Mouse (Mus musculus): ENCODE results near the gene Ankrd34b. TPM values are rescaled to one million over a fixed set of nuclear protein-coding genes. Genes with fewer than 3 reads are reported as not detected.

The Ankrd34b gene
- polyA plus RNA-seq, 1 experiment from 2014 or later = 3.6 TPM

DNA sequence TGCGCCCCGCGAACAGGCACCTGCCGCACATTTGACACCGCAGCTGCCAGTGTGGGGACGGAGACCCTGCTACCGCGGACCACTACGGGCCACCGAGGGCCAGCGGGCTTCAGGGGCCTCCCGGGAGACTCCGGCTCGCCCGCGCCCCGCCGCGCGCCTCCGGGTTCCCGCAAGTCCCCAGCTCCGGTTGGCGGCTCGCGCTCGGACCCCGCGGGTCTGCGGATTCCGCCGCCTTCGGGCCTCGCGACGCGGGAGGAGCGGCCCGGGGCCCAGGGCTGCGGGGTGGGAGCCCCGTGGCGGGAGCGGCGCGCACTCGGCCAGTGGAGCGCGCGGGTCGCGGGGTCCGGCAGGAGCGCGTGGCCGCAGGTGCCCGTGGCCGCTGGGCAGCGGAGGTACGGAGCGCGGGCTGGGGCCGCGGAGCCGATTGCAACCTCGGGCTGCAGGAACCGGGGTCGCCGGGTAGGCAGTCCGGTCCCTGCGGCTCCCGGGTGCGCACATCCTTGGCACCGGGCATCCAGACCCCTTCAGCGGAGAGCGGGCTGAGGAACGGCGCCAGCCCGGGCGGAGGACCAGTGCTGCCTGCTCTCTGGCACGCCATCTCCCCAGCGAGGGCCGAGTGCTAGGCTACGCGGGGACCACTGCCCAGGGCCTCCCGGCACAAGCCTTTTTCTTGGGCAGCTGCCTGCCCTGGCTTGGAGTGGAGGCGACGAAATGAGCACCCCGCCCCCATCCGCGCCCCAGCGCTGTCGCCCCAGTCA lies 777 bp downstream of the Ankrd34b start:
- peaks cover 8% of the 10 kb centered on the region for H3K27me3 ChIP-seq (ENCODE audit: control insufficient read depth, insufficient read depth, low read depth, low read length)
- ATAC-seq = peak; percentile 84

DNA sequence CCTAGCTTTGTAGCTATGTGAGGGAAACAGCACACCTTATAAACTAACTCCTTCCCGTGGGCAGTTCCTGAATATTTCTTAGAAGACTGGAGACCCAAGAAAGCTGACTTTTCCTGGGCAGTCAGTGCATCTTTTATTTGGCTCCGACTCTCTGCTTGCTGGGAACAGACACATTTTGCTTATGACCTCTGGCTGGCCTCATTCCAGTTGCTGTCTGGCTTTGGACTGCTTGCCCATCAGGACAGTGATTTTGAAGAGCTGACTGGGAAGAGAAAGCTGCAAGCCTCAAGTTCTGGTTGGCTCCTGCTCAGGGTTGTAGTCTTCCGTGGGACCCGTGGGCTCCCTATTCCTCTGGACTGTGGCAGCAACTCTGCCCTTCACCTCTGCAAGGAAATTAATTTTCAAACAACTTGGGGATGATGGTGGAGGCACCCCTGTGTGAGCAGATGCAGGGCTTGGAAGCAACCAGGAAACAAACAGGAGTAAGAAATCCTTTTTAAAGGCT lies 1.7 kb downstream of the Ankrd34b start:
- no peaks in the 10 kb centered on the region for H3K36me3 ChIP-seq (ENCODE audit: control insufficient read depth, insufficient read depth, low read length)
- H3K4me2 ChIP-seq (ENCODE audit: low read length) = peak overlapping the region; percentile 95
- WGBS = 45% methylated on average over 4 of the region's 4 CpGs
- peaks cover 4% of the 10 kb centered on the region for H3K4me1 ChIP-seq (ENCODE audit: control insufficient read depth, insufficient read depth, low read length)
- peak overlapping the region; percentile 78 for H3K4me3 ChIP-seq (ENCODE audit: low read depth, low read length)
- no peak for ATAC-seq
- H3K27ac ChIP-seq (ENCODE audit: low read length) = no peak overlapping the region
- peak overlapping the region; percentile 80; the same call in 1 of the 2 replicates for H3K9ac ChIP-seq (ENCODE audit: low read depth, low read length)
- H3K27me3 ChIP-seq (ENCODE audit: control insufficient read depth, insufficient read depth, low read depth, low read length) = peaks cover 8% of the 10 kb centered on the region
- no peaks in the 10 kb centered on the region for H3K9me3 ChIP-seq (replicated peaks; ENCODE audit: control insufficient read depth, low read length, poor library complexity, severe bottlenecking)

More for the DNA sequence above, 777 bp downstream of the Ankrd34b start:
- Histone ChIP-seq H3K36me3 (ENCODE audit: control insufficient read depth, insufficient read depth, low read length) (no peaks in the 10 kb centered on the region), H3K27ac (ENCODE audit: low read length) (0 out of 2 replicates have a peak overlapping the region, but pooled peaks have one; percentile 8), H3K4me2 (ENCODE audit: low read length) (peak overlapping the region; percentile 95), H3K9ac (ENCODE audit: low read depth, low read length) (peak overlapping the region; percentile 80), H3K4me1 (ENCODE audit: control insufficient read depth, insufficient read depth, low read length) (peaks cover 4% of the 10 kb centered on the region), H3K9me3 (replicated peaks; ENCODE audit: control insufficient read depth, low read length, poor library complexity, severe bottlenecking) (no peaks in the 10 kb centered on the region), H3K4me3 (ENCODE audit: low read depth, low read length) (peak overlapping the region; percentile 78)
- under 1% methylated on average over 84 of the region's 92 CpGs for WGBS

DNA sequence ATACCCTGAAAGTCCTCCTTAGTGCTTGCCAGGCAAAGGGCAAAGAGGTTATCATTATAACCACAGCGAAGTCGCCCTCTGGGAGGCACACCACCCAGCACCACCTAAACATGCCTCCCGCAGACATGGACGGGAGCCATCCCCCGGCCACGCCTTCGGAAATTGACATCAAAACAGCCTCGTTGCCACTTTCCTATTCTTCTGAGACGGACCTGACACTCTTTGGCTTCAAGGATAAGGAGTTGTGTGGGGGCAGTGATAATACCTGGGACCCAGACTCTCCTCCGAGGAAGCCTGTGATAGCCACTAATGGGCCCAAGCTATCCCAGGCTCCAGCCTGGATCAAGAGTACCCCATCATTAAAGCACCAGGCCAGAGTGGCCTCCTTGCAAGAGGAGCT lies 13.0 kb downstream of the Ankrd34b start:
- Histone ChIP-seq H3K9me3 (replicated peaks; ENCODE audit: control insufficient read depth, low read length, poor library complexity, severe bottlenecking) (no peaks in the 10 kb centered on the region), H3K9ac (ENCODE audit: low read depth, low read length) (no peak overlapping the region), H3K27me3 (ENCODE audit: control insufficient read depth, insufficient read depth, low read depth, low read length) (no peaks in the 10 kb centered on the region), H3K36me3 (ENCODE audit: control insufficient read depth, insufficient read depth, low read length) (peaks cover 12% of the 10 kb centered on the region), H3K27ac (ENCODE audit: low read length) (no peak overlapping the region), H3K4me3 (ENCODE audit: low read depth, low read length) (no peak overlapping the region), H3K4me2 (ENCODE audit: low read length) (no peak overlapping the region), H3K4me1 (ENCODE audit: control insufficient read depth, insufficient read depth, low read length) (no peaks in the 10 kb centered on the region)
- no peak for ATAC-seq
- WGBS = 98% methylated on average over 10 of the region's 10 CpGs

DNA sequence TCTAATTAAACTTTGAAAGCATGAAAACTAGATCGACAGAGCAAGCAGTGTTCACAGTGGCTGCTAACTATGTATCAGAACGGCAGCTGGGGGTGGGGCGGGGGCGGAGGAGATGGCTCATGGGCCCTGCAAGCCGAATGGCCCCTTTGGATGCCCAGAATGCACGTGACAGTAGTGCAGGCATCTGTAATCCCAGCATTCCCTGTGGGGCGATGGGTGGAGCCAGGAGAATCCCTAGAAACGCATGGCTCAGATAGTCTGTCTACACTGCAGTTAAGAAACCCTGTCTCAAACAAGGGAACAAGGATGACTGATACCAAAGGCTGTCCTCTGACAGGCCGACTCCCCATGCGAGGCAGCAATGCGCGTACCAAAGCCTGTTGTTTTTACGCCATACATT lies 14.6 kb downstream of the Ankrd34b start:
- WGBS = 79% methylated on average over 13 of the region's 13 CpGs
- Histone ChIP-seq H3K4me3 (ENCODE audit: low read depth, low read length) (no peak overlapping the region), H3K9ac (ENCODE audit: low read depth, low read length) (no peak overlapping the region), H3K4me2 (ENCODE audit: low read length) (no peak overlapping the region), H3K4me1 (ENCODE audit: control insufficient read depth, insufficient read depth, low read length) (no peaks in the 10 kb centered on the region), H3K27ac (ENCODE audit: low read length) (no peak overlapping the region), H3K27me3 (ENCODE audit: control insufficient read depth, insufficient read depth, low read depth, low read length) (no peaks in the 10 kb centered on the region), H3K36me3 (ENCODE audit: control insufficient read depth, insufficient read depth, low read length) (peaks cover 12% of the 10 kb centered on the region), H3K9me3 (replicated peaks; ENCODE audit: control insufficient read depth, low read length, poor library complexity, severe bottlenecking) (no peaks in the 10 kb centered on the region)
- ATAC-seq = no peak

DNA sequence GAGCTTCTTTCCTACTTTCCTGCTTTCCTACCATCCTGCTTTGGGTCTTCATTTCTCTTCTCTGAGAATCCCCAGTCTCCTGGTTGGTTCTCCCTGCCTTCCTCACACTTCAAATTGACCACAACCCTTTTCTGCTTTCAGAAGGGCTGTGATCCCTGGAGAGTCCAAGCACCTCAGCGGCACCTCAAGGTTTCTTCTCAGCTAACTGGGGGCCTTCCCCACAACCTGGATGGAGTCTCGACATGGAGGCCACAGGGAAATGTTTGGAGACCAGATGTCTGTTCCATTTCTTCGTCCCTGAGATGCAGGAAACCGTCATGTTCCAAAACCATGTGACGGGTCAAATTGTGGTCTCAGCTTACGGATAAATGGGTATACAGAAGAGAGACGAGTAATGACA lies 21.2 kb downstream of the Ankrd34b start:
- Histone ChIP-seq H3K4me3 (ENCODE audit: low read depth, low read length) (no peak overlapping the region), H3K9ac (ENCODE audit: low read depth, low read length) (no peak overlapping the region), H3K27me3 (ENCODE audit: control insufficient read depth, insufficient read depth, low read depth, low read length) (no peaks in the 10 kb centered on the region), H3K27ac (ENCODE audit: low read length) (no peak overlapping the region), H3K9me3 (replicated peaks; ENCODE audit: control insufficient read depth, low read length, poor library complexity, severe bottlenecking) (no peaks in the 10 kb centered on the region), H3K4me2 (ENCODE audit: low read length) (no peak overlapping the region), H3K4me1 (ENCODE audit: control insufficient read depth, insufficient read depth, low read length) (no peaks in the 10 kb centered on the region), H3K36me3 (ENCODE audit: control insufficient read depth, insufficient read depth, low read length) (no peaks in the 10 kb centered on the region)
- ATAC-seq = no peak
- 94% methylated on average over 7 of the region's 7 CpGs for WGBS

DNA sequence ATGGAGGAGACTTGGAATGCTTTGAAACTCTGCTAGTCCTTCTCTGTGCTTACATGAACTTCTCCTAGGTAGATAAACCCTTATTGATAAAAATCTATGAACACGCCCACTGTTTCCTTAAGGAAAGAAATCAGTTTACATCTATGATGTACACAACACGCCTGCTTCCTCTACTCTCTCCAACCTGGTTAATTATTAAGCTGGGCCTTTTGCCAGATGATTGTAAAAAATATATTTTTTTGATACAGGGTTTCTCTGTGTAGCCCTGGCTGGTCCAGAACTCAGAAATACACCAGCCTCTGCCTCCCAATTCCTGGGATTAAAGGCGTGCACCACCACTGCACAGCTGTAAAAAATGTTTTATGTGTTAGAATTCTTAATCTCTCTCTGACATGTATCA lies 39.0 kb downstream of the Ankrd34b start:
- H3K27ac ChIP-seq (ENCODE audit: low read length) = no peak overlapping the region
- H3K27me3 ChIP-seq (ENCODE audit: control insufficient read depth, insufficient read depth, low read depth, low read length) = no peaks in the 10 kb centered on the region
- no peaks in the 10 kb centered on the region for H3K4me1 ChIP-seq (ENCODE audit: control insufficient read depth, insufficient read depth, low read length)
- H3K4me3 ChIP-seq (ENCODE audit: low read depth, low read length) = no peak overlapping the region
- H3K9me3 ChIP-seq (replicated peaks; ENCODE audit: control insufficient read depth, low read length, poor library complexity, severe bottlenecking) = no peaks in the 10 kb centered on the region
- no peak overlapping the region for H3K4me2 ChIP-seq (ENCODE audit: low read length)
- peaks cover 12% of the 10 kb centered on the region for H3K36me3 ChIP-seq (ENCODE audit: control insufficient read depth, insufficient read depth, low read length)
- H3K9ac ChIP-seq (ENCODE audit: low read depth, low read length) = no peak overlapping the region
- ATAC-seq = no peak
- WGBS = 87% methylated on average over 3 of the region's 3 CpGs

DNA sequence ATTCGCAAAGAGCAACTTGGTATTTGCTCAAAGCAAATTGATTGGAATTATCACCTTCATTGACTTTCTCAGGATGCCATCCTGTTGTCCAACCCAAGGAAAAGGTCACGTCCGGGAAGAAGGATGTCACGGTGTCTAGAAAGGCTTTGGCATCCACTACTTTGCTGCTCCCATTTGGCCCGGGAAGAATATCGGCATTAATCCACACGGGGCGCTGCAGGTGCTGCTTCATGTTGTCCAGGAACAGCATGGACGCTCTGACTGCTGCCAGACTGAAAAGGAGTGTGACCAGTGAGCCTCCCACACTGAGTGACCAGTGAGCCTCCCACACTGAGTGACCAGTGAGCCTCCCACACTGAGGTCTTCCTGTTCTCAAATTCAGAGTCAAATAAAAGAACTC lies 42.2 kb downstream of the Ankrd34b start:
- peaks cover 12% of the 10 kb centered on the region for H3K36me3 ChIP-seq (ENCODE audit: control insufficient read depth, insufficient read depth, low read length)
- no peak overlapping the region for H3K4me2 ChIP-seq (ENCODE audit: low read length)
- H3K27ac ChIP-seq (ENCODE audit: low read length) = no peak overlapping the region
- H3K9ac ChIP-seq (ENCODE audit: low read depth, low read length) = no peak overlapping the region
- WGBS = 75% methylated on average over 9 of the region's 9 CpGs
- H3K27me3 ChIP-seq (ENCODE audit: control insufficient read depth, insufficient read depth, low read depth, low read length) = no peaks in the 10 kb centered on the region
- no peak overlapping the region for H3K4me3 ChIP-seq (ENCODE audit: low read depth, low read length)
- no peaks in the 10 kb centered on the region for H3K4me1 ChIP-seq (ENCODE audit: control insufficient read depth, insufficient read depth, low read length)
- ATAC-seq = no peak
- H3K9me3 ChIP-seq (replicated peaks; ENCODE audit: control insufficient read depth, low read length, poor library complexity, severe bottlenecking) = no peaks in the 10 kb centered on the region

DNA sequence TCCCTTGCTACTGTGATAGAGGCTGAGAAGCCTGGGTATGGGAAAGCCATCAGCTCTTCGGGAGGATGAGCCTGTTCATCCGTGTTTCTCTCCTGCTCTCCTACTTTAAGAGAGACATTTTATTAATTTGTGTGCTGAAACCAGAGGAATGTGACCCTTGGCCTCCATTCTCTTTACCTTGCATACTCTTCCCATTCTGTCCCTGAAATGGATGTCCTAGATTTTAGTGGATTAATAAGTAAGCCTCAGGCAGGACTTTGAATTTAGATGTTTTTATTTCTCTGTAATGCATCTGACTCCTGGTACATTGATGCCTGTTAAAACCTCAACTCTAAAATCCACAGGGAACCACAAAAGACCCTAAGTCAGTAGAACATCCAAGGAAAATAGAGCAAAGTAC lies 43.7 kb downstream of the Ankrd34b start:
- no peaks in the 10 kb centered on the region for H3K27me3 ChIP-seq (ENCODE audit: control insufficient read depth, insufficient read depth, low read depth, low read length)
- H3K27ac ChIP-seq (ENCODE audit: low read length) = no peak overlapping the region
- H3K9me3 ChIP-seq (replicated peaks; ENCODE audit: control insufficient read depth, low read length, poor library complexity, severe bottlenecking) = no peaks in the 10 kb centered on the region
- WGBS = 81% methylated on average over 2 of the region's 2 CpGs
- no peak overlapping the region for H3K9ac ChIP-seq (ENCODE audit: low read depth, low read length)
- H3K4me2 ChIP-seq (ENCODE audit: low read length) = no peak overlapping the region
- no peaks in the 10 kb centered on the region for H3K4me1 ChIP-seq (ENCODE audit: control insufficient read depth, insufficient read depth, low read length)
- no peak overlapping the region for H3K4me3 ChIP-seq (ENCODE audit: low read depth, low read length)
- H3K36me3 ChIP-seq (ENCODE audit: control insufficient read depth, insufficient read depth, low read length) = peaks cover 12% of the 10 kb centered on the region
- ATAC-seq = no peak

DNA sequence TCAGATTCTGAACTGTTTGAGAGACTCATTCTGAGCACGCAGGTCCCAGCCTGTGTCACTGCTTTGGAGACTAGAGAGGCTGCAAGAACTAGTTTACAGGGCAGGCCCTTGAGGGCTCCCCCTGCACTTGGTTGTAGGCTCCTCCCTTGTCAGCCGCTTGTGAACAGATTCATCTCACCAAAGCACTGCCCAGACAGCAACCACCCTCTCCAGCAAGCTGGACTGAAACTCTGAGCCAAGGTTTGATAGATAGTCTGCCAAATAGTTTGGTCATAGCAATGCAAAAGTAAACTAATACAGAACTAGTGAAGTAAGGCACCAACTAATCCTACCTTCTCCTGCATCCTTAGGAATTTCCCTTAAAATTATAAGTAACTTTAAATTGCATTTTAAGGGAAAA lies 44.5 kb downstream of the Ankrd34b start:
- H3K9ac ChIP-seq (ENCODE audit: low read depth, low read length) = no peak overlapping the region
- no peak overlapping the region for H3K27ac ChIP-seq (ENCODE audit: low read length)
- H3K36me3 ChIP-seq (ENCODE audit: control insufficient read depth, insufficient read depth, low read length) = peaks cover 12% of the 10 kb centered on the region
- 75% methylated on average over 2 of the region's 2 CpGs for WGBS
- no peaks in the 10 kb centered on the region for H3K4me1 ChIP-seq (ENCODE audit: control insufficient read depth, insufficient read depth, low read length)
- no peaks in the 10 kb centered on the region for H3K9me3 ChIP-seq (replicated peaks; ENCODE audit: control insufficient read depth, low read length, poor library complexity, severe bottlenecking)
- H3K27me3 ChIP-seq (ENCODE audit: control insufficient read depth, insufficient read depth, low read depth, low read length) = no peaks in the 10 kb centered on the region
- no peak overlapping the region for H3K4me2 ChIP-seq (ENCODE audit: low read length)
- no peak overlapping the region for H3K4me3 ChIP-seq (ENCODE audit: low read depth, low read length)
- ATAC-seq = no peak

Measured in midbrain, embryonic 16.5 days (tissue).